Mouse (Mus musculus) layer of hippocampus, adult 11-12 months (tissue): ENCODE results near the gene Gm10282.

ENCODE experiments used
- DNase-seq: peaks from one replicate; pipeline ENCODE4 v3.0.0; 2022; ENCODE audit warnings: low spot score

Gm10282 gene

DNA sequence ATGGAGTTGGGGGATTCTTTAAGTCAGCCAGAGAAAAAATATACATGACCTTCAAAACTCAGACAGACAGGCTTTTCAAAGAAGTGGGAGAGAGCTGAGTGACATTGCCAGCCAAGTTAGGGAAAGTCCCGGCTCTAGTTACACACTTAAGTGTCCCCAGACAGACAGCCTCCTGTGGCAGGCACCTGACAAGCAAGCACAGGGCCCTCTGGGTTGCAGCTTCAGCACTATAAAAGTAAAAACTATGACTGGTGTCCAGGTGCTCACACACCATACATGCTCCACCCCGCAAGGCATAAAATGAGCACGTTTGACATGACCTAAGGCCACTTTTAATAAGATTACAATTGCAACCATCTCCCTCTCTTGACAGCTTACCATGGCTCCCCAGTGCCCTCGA is 44.5 kb downstream of the Gm10282 start:
- DNase-seq: no peak

DNA sequence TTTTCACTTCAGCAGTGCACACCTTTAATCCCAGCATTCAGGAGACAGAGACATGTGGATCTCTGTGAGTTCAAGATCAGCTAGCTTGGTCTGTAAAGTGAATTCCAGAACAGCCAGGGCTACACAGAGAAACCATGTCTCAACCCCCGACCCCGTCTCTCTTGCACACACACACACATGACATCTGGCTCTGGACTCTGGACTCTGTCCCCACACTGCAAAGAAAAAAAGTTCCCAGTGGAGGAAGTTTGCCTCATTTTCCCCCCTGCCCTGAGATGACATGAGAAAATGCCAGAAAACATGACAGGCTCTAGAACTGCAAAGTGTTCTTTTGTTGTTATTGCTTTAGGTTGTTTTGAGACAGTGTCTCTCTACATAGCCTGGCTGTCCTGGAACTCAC is 45.2 kb downstream of the Gm10282 start:
- no peak for DNase-seq

DNA sequence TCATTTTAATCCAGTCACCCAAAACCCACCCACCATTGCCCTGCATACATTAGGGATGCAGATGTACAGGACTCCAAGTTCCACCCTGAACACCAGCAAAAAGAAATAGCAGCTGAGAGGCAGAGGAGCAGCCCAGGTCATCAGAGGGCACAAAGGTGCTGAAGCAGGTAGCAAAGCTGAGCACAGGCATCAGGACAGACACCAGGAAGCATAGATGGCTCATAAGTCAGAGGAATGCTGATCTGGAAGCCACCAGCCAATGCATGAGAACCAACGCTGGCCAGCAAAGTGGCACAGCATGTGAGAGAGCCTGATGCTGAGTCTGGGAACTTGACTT is 47.2 kb downstream of the Gm10282 start:
- no peak for DNase-seq

DNA sequence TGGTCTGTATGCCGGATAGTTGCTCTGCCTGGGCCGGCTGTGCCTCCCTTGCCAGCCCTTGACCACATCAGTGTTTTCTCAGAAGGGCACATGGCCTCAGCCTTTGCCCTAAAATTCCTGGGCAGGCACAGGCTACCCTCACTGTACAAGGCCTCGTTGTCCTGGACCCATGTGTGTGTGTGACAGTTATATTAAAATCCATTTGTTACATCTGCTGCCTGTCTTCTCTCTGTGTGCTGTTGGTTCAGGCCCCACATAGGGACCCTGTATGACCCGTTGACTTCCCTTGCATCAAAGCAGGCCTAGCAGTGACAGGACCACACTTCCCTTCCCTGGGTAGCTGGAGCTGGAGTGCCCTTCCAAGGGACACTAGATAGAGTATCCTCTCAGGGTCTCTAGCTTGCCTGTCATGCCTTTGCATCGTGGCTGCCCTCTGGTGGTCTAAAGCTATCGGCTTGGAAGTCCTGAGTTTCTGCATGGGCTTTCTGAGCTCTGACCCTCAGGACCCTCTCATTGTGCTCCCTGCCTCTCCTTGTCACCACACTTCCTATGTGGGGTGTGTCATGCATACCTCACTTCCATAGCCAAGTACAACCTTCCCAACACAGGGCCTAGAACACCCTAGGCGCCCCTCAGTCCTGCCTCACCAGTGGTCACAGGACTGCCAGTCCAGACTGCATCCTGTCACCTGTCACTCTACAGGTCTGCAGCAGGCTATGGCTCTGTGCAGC is 47.7 kb downstream of the Gm10282 start:
- DNase-seq: peak; percentile 35
